Mouse (Mus musculus): ENCODE measurements around the gene Gm42417.
A peak's percentile ranks its signal among the peaks of the same experiment; 100 is the strongest.

Gm42417 gene

DNA sequence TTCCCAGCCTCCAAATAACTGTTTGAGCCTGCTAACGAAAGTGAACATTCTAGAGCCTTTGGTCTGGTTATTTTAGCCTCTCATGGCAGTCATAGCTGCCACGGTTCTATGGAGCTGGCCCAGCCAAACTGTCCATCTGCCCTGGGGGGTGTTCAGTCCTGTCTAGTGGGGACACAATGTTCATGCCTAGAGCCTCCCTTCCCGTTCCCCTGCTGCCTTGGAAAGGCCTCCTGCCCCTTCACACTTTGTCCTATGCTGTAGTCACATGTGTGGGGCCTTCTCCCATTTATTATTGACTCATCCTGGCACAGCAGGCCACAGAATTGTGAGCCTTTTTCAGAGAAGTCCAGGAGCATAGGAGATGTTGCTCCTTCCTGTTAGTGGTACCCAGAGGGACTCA is 21.0 kb downstream of the Gm42417 start:
- DNase-seq (ENCODE audit: low spot score): no peak

DNA sequence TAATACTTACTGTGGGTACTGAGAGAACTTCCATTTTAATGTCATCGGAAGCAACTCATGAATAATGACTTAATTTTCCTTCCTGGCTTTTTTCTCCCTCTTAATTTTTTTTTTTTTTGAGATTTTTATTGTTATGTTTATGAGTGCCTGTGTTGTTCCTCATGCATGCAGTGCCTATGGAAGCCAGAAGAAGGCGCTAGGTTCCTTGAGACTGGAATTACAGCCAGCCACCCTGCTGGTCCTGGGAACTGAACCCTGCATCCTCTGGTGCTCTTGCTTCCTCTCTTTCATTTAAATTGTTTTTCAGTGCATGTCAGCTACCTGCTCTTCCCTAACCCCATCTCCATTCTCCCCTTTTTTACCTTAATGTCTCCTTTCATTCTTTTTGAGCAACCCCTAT is 25.5 kb downstream of the Gm42417 start:
- no peak for DNase-seq (ENCODE audit: low spot score)

DNA sequence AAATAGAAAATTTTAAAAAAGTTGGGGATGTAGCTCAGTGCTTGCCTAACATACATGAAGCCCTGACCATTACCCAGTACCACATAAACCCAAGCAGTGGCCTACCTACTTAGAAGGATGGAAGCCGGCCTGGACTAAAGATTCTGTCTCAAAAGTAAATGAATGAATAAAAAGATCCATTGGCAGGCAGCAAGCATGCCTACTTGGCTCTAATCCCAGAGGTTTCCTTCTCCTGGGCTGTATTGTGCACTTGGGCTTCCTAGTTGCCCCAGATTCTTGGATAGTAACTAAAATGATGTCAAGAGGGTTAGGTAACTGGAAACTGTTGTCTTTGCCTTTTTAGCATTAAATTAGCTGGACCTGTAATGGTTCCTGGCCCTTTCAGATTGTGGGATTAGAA is 25.9 kb downstream of the Gm42417 start:
- DNase-seq (ENCODE audit: low spot score): no peak

DNA sequence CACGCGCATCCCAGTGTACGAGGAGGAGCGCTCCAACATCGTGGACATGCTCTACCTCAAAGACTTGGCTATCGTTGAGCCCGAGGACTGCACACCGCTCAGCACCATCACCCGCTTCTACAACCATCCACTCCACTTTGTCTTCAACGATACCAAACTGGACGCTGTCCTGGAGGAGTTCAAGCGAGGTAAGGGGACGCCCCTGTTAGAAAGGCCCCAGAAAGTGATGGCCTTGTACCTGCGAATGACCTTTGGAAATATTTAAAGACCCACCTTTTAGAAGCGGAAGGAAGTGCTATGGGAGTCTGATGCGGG is 26.3 kb downstream of the Gm42417 start:
- DNase-seq (ENCODE audit: low spot score): no peak

DNA sequence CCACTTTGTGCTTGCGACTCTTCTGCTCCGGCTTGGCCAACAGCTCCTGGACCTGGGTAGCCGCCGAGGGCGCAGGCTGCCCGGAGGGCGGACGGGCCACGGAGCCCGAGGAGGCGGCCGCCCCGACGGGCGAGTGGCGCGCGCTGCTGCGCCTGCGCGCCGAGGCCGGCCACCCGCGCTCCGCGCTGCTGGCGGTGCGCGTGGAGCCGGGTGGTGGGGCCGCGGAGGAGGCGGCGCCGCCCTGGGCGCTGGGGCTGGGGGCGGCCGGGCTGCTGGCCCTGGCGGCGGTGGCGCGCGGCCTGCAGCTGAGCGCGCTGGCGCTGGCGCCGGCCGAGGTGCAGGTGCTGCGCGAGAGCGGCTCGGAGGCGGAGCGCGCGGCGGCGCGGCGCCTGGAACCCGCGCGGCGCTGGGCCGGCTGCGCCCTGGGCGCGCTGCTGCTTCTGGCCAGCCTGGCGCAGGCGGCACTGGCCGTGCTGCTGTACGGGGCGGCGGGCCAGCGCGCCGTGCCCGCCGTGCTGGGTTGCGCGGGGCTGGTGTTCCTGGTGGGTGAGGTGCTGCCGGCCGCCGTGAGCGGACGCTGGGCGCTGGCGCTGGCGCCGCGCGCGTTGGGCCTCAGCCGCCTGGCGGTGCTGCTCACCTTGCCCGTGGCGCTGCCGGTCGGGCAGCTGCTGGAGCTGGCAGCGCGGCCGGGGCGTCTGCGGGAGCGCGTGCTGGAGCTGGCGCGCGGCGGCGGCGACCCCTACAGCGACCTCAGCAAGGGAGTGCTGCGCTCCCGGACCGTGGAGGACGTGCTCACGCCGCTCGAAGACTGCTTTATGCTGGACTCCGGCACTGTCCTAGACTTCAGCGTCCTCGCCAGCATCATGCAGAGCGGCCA is 26.9 kb downstream of the Gm42417 start:
- no peak for DNase-seq (ENCODE audit: low spot score)

DNA sequence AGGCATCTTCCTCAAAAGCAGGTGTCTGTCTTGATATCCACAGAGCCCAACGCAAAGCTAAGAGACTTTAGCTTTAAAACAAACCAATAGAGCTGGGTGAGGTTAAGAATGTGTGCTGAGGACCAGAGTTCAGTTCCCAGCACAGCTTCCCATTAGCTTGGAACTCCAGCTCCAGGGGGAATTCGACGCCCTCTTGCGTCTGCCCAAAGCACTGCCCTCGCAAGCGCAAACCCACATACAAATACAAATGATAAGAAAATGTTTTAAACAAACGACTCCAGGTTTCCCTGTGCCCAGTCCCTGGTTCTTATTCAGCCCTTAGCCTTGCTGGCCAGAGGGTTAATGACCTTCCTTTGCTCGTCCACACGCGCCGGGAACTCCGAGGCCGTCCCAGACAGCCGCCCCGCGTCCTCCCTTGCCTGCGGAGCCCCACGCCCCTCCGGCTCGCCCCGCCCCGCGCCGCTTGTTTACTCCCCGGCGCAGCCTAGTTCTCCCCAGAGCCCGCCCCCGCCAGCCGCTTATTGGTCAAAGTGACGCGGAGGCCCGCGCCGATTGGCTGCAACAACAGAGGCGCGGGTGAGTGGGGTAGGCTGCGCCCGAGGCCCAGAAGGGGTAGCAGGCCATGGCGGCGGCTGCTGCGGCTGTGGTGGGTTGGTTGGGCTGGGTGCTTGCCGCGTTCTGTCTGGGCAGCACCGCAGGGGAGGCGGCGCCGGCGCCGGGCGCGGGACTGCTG is 27.8 kb downstream of the Gm42417 start, which contains the start of gene Cnnm3:
Gene Cnnm3, plus strand, starts transcription at position 579 of the 733 bp plus-strand sequence.
- peak; percentile 98 for DNase-seq (ENCODE audit: low spot score)

DNA sequence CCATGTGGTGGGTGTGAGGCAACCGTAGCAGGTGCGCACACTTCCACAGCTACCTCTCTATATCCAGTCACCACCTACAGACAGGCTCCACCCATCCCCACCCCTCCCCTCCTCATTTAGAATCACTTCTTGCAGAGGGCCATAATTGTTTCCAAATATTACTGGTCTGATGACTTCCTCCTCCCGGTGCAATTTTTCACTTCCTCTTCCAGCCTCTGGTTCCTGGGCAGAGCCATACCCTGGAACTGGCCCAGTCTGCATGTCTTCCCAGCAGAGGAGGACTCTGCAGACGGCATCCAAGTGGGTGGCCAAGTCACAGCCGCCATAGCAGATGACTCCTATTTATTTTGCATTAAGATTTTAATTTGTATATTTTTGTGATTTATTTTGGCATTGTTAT is 31.0 kb downstream of the Gm42417 start:
- no peak for DNase-seq (ENCODE audit: low spot score)

DNA sequence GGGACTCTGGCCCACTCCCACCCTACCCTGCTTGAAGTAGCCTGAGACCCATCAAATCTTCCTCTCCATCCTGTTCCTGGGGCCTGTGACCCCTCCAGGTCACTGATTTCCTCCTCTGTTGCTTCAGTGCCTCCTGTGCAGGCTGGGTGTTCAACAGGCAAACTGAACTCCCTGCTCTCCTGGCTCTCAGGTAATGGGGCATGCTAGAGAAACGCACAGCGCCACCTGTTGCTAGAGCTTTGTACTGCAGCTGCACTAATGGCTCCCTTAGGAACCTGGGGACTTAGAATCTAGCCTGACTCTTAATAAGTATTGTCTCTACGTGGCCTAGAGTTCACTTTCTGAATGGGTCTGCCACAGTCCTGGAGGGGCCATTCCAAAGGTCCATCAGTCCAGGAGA is 38.0 kb downstream of the Gm42417 start:
- no peak for DNase-seq (ENCODE audit: low spot score)

DNA sequence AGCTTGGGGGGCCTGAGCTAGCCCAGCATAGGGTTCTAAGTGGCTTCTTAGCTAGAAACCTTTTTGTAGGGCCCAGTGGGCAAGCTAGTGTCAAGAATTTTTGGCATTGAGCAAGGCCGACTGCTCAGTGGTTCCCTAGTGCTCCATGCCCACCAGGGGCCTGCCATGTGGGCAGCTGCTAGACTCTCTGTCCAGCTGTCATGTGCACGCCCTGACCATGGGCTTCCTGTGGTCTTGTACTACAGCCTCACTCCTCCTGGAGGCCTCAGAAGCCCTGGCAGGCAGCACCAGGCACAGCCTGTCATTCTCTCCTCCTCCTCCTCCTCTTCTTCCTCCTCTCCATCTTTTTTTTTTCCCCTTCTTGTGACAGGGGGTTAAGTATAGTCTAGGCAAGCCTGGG is 41.9 kb downstream of the Gm42417 start:
- no peak for DNase-seq (ENCODE audit: low spot score)

DNA sequence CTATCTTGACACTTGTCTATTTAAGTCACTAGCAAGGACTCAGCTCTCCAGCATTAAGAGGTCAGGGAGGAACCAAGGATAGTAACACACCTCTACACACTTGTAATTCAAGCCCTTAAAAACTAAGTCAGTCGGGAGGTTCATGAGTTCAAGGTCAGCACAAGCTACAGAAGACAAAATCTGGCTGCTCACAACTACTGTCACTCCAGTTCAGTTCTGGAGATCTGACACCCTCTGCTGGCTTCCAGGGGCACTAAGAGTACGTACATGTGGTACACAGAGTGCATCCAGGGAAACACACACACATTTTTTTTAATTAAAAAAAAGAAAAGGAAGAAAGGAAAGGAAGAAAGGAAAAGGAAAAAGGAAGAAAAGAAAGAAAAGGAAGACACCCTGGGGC is 42.5 kb downstream of the Gm42417 start:
- DNase-seq (ENCODE audit: low spot score): no peak

DNA sequence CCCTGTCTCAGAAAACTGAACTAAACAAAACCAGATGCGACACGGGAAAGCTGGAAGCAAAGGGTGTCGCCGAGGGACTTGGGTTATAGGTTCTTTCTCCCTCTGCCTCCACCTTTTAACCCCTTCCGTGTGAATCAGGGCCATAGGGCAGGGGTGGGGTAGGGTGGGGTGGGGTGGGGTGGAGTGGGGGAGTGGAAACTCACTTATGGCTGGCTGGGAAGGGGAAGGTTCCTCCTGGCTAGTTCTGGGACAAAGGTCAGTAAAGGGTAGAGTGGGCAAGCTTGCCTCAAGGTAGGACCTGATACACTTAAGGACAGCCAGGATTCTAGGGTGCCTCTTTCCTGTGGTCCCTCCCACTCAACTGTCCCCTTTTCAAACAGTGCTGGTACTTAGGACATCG is 45.9 kb downstream of the Gm42417 start:
- no peak for DNase-seq (ENCODE audit: low spot score)

DNA sequence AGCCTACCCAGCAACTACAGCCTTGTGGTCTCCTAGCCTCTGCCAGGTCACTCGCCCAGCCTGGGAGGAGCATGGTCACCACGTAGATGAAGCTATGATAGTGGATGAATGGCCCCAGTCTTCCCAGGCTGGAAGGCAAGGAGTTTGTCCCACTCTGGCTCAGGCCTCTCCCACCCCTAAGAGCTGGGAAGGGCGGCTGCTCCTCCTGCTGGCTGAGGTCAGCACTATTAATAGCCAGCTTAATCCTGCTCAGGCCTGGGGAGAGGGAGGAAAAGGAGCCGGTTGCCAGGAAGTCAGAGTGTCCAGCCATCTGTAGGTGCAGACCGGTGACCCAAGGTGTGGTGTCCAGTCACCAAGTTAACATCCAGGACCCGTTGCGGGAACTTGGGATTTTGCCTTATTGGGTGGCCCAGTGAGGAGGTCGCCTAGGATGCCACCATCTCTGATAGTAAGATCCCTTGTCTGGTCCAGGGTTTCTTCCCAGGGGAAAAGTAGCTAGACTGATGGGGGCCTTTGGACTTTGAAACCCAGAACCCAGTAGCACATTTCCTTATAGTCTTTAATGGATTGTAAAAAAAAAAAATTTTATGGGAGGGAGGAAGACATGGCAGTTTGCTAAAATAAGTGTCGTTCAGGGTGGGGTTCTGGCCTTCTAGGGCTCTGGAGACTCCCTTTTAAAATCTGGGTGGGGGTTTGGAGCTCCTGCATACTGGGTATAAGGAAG is 46.7 kb downstream of the Gm42417 start:
- DNase-seq (ENCODE audit: low spot score): no peak

DNA sequence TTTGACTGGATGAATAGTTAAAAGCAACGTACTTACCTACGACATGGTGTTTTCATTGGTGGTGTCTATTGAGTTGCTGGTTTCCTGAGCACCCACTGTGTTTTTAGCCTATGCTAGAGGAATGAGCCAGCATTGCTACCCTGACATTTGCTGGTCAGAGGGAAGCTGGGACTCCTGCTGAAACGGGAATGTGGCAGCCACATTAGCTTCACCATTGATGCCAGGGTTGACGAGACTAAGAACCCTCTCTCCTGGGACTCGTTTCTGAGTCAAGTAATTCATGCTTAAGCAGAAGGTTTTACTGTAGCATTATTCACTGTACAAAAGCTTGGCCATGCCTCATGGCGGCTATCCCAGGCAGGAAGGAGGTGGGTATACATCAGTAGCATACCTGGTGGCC is 49.6 kb downstream of the Gm42417 start:
- no peak for DNase-seq (ENCODE audit: low spot score)

DNA sequence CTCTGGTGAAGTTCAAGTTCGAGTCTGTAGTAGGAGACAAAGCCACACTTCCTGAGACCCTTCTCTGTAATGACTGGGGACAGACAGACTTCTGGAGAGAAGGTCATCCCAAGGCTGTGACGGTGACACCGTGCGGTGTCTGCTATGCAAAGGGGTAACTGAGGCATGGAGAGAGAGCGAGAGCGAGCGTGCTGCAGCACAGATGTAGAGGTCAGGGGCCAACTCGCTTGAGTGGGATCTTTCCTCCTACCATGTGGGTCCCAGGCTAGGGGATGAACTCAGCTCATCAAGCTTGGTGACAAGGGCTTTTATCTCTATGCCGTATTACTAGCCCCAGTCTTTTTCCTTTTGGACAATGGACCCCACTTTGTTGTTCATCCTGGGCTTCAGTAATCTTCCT is 52.1 kb downstream of the Gm42417 start:
- no peak for DNase-seq (ENCODE audit: low spot score)

DNA sequence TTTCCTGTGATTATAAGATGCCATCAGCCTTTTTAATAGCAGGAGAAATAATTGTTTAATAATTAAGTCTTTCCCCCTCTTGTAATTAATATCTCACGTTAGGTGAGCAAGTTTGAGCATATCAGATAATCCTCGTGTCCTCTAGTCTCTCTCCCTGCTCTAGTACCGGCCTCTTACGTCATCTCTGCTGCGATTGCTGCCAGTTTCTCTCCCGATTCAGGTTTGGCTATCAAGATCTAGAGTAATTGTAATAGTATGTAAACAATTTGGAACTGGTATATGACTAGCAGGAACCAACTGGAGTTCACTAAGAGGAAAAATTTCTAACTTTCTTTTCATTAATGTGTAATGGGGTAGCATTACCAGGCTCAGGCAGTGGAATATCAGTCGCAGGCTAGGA is 54.1 kb downstream of the Gm42417 start:
- no peak for DNase-seq (ENCODE audit: low spot score)

DNA sequence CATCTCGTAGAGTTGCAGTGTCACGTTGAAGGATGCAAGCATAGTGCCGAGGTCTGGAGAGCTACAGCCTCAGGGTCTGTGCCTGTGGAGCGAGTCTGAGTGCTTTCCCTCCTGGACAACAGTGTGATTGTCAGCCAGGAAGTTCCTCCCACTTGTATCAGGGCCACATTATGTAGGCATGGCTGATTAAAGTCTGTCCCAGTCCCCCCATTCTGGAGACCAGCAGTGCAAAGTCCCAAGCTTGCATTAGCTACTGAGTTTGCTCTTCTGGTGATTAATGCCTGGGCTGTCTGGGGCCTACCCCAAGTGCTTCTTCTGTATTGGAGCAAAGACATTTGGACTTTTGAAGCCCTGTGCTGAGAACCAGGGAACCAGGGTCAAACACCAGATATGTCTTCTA is 55.4 kb downstream of the Gm42417 start:
- no peak for DNase-seq (ENCODE audit: low spot score)
